Mouse (Mus musculus): ENCODE measurements around the gene Ccl9.
"Not testable (repeated sequence)": the region's sequence is repeated elsewhere in the genome, so short reads cannot be mapped to it uniquely, and the experiment has no call there.

Ccl9 gene

GRCm38 (mm10) chr11:83580699-83581232 lies 2.3 kb upstream of the Ccl9 start:
- DNase-seq (ENCODE audit: inconsistent age in 2 of 2, low spot score in 1 of 2): no peak

DNA sequence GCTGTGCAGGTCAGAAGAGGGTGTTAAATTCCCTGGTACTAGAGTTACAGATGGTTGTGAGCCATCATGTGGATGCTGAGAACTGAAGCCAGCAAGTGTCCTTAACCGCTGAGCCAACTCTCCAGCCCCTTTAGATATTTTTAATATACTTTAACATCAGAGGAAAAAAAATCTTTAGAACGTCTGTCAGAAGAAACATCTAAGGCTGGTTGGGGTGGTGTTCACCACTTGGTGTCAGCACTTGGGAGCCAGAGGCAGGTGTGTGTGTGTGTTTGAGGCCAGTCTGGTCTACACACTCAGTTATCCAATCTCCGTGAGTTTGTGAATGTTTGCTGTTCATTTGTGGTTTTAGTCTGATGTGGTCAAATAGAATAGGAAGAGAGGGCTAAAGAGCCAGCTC lies 563 bp upstream of the Ccl9 start:
- no peak for DNase-seq (ENCODE audit: inconsistent age in 2 of 2, low spot score in 1 of 2)

DNA sequence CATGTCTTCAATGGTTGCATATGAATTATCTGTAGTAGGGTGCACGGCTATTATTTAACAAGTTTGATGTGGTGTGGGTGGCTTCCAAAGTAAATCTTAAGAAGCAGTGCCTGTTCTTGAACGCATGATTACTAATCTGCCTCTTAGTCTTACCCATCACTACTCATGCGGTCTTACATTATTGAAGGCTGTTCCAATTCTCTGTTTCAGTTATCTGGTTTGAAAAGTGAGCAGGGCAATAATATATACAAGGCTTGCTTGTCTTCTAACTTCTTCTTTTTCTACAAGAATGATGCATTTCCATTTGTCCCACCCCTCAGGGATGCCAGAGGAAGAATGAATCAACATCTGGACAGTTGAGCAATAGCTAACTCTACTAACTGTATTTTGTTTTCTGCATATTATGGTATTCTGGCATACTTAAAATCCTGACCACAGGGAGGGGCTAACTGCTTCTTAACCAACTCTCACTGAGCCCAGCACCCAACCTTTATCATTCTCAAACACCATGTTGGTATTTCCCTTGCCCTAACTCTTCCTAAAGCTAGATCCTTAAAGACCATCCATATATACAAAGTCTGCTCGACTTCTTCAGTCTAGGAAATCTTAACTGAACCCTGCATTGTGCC lies 1.4 kb downstream of the Ccl9 start:
- no peak for DNase-seq (ENCODE audit: inconsistent age in 2 of 2, low spot score in 1 of 2)

- no peak for DNase-seq (ENCODE audit: inconsistent age in 2 of 2, low spot score in 1 of 2)
These were observed 5.6 kb downstream of the Ccl9 start for GRCm38 (mm10) chr11:83572834-83573233.

DNA sequence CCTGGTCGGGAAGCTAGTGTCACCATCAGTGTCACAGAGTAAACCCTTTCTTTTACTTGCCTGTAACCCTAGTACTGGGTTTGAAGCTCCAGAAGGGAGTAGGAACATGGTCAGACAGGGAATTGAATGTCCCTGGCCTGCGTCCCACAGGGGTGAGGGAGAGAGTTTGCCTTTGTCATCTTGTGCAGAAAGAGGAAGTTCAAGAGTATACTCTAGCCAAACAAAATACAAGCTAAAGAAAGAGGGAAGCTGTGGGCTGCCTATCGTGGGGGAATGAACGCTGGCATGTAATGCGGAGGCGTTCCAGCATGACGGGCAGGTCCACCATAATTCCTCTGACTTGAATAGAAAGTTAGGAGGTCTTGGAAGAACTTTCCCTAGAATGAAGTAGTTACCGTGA lies 6.2 kb downstream of the Ccl9 start:
- DNase-seq (ENCODE audit: inconsistent age in 2 of 2, low spot score in 1 of 2): peak; percentile 47 to 49

DNA sequence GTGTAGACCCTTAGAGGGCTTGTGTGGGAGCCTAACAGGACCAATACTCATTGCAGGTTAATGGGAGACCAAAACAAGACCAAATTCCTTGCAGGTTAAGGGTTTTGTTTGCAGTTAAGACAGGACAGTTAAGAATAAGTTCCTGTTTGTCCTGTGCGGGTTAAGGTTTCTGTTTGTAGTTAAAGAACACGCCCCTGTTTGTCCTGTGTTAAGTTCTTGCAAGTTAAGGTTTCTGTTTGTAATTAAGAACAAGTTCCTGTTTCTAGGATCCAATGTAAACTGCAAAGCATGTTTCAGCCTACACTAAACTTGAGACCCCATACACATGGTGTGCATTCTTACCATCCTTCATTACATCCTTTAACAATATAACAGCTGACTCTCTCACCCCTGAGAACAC lies 8.2 kb downstream of the Ccl9 start:
- no peak for DNase-seq (ENCODE audit: inconsistent age in 2 of 2, low spot score in 1 of 2)

- DNase-seq (ENCODE audit: inconsistent age in 2 of 2, low spot score in 1 of 2): no peak
These were observed 9.2 kb downstream of the Ccl9 start for GRCm38 (mm10) chr11:83569249-83569648.

DNA sequence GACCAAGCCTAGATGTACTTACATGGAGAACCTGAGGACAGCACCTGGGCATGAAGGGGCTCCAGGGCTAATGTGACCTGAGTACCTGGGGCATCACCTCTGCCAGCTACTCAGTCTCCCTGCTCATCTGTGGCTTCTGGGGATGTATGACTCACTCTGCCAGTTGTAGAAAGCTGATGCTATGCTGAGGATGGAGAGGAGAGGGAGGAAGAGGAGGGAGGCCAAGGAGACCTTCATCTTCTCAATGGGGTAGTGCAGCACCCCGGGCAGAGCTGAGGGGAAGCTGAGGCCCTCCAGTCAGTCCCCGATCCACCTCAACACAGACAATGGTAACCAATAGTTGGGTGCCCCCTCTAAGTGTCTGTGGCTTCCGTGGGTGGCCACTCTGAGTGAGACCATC lies 9.7 kb downstream of the Ccl9 start:
- DNase-seq (ENCODE audit: inconsistent age in 2 of 2, low spot score in 1 of 2): no peak

DNA sequence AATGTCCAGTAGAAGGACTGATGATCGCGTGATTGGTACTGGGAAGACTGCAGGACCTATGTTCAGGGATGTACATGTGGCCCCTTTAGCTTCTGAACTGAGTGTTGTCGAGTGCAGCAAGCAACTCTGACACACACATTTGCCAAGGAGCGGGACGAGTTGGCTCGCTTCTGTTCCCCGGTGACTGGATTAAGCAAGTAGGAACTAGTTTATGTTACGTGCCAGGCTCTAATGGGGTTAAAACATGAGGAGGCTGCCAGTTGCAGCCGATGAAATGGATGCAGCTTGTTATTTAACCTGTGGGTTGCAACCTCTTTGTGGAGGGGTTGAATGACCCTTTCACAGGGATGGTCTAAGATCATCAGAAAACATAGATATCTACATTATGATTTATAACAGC lies 10.4 kb downstream of the Ccl9 start:
- DNase-seq (ENCODE audit: inconsistent age in 2 of 2, low spot score in 1 of 2): peak in 1 of 2 experiments; percentile 38

- no peak for DNase-seq (ENCODE audit: inconsistent age in 2 of 2, low spot score in 1 of 2)
These were observed 11.1 kb downstream of the Ccl9 start for GRCm38 (mm10) chr11:83567311-83567710.

GRCm38 (mm10) chr11:83566617-83567016 lies 11.8 kb downstream of the Ccl9 start:
- DNase-seq (ENCODE audit: inconsistent age in 2 of 2, low spot score in 1 of 2): no peak

- DNase-seq (ENCODE audit: inconsistent age in 2 of 2, low spot score in 1 of 2): peak; percentile 33 to 57
These were observed 14.7 kb downstream of the Ccl9 start for GRCm38 (mm10) chr11:83563754-83564153.

DNA sequence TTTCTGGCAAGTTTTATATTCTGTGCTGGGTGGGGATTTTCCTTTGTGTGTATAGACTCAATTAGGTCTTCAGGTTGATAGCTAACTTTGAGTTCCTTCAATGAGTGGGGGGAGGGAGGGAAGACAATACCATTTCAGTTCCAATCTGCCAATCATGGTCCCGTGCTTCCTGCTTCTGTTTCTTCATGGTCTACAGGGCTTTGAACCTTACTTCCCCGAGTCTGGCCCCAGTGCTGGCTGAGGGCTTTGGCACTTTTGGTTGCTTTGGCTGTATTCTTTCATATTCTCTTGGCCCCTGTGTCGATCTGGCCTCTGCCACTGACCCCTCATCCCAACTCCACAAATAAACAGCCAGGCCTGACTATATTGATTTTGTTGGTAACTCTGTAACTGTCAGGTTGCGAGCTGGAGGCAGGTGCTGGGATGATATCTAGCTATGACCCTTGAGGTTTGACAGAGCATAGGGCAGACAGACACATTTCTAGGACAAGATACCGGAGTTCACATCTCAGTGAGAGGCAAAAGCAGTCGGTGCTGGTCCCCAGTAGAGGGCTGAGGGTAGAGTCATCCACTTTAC lies 16.0 kb downstream of the Ccl9 start:
- DNase-seq (ENCODE audit: inconsistent age in 2 of 2, low spot score in 1 of 2): no peak

GRCm38 (mm10) chr11:83560405-83560804 lies 18.0 kb downstream of the Ccl9 start:
- DNase-seq (ENCODE audit: inconsistent age in 2 of 2, low spot score in 1 of 2): no peak

DNA sequence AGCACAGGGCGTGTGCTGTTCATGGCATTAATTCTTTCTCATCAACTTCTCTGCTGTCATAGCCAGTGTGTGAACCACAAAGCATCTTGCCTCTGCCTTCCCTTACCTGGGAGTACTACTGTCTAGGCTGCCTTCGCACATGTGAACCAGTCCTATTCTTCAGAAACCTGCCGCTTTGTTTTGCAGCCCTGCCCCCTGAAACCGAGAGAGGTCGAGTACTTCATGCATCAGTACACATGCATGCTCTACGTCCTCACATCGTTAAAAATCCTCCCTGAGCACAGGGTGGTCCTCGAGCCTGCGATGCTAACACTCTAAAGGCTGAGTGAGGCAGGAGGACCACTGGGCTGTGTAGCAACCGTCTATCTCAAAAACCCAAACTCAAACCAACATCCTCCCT lies 21.4 kb downstream of the Ccl9 start:
- DNase-seq (ENCODE audit: inconsistent age in 2 of 2, low spot score in 1 of 2): no peak

DNA sequence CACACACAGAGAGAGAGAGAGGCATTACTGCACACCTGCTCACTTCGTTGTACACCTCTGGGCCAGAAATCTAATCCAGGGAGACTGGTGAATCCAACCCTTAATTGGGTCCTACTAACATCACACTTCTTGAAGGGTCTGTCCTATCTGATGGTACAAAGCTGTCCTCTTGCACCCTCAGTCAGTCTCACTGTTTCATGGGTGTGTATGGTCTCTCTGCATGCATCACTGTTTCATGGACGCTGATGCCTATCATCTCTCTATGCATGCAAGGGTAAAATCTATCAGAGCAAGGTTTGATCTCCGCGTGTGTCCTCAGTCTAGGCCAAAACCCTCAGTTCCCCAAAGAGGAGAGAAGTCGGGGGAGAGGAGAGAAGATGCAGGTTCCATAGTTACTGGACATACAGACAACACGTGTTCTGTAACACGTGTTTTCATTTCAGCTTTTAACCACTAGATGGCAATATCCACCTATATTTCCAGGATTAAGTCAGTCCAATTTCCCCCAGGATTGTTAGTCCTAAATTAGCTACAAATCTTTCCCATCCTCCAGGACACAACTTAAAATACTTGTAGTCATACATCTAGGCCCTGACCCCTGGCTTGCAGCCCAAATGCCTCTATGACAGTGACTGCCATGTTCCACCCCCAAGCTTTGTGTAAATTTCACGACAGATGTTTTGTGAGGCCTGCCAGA lies 22.2 kb downstream of the Ccl9 start:
- peak; percentile 7 to 81 for DNase-seq (ENCODE audit: inconsistent age in 2 of 2, low spot score in 1 of 2)

DNA sequence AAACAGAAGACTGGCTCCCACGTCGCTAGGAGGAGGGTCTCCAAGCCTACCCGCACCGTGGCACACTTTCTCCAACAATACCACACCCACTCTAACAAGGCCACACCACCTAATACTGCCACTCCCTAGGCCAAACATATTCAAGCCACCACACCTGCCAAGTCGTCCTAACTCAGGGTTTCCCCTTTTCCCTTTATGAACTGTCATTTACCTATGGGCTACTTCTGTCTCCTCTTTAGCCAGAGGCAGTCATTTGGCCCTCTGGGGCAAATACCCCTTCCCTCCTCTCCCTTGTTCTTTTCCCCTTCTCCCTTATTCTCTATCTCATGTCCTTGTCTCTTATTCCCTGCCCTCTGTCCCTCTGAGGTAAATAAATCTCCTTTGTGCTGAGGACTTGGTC lies 26.8 kb downstream of the Ccl9 start:
- DNase-seq (ENCODE audit: inconsistent age in 2 of 2, low spot score in 1 of 2): no peak

DNA sequence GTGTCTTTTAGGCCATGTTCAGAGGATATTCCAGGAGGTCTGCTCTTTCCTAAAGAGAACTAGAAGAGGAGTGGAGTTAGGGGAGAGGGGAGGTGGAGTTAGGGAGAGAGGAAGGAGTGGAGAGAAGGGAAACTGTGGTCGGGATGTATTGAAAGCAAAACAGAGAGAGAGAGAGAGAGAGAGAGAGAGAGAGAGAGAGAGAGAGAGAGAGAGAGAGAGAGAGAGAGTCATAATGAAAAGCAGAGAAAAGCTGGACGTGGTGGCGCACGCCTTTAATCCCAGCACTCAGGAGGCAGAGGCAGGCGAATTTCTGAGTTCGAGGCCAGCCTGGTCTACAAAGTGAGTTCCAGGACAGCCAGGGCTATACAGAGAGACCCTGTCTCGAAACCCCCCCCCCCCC lies 27.4 kb downstream of the Ccl9 start:
- not testable (repeated sequence) for DNase-seq (ENCODE audit: inconsistent age in 2 of 2, low spot score in 1 of 2)

GRCm38 (mm10) chr11:83550186-83550632 lies 28.2 kb downstream of the Ccl9 start:
- DNase-seq (ENCODE audit: inconsistent age in 2 of 2, low spot score in 1 of 2): no peak

DNA sequence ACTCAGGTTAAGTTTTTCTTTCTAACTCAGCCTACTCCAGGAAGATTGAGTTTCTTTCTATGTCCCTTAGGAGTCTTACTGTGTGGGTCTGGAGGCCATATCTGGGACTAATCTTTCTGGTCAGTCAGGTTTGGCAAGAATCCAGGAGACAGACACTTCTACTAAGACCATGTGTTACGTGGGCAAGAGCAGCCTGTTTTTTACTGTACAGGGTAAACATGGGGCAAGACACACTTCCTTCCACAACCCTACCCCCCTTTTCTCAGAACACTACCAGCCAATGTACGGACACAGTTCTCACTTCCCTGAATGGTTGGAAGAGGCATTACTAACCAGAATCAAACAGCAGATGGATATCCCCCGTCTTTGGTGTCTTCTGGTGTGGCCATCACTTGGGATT lies 34.2 kb downstream of the Ccl9 start:
- DNase-seq (ENCODE audit: inconsistent age in 2 of 2, low spot score in 1 of 2): no peak

DNA sequence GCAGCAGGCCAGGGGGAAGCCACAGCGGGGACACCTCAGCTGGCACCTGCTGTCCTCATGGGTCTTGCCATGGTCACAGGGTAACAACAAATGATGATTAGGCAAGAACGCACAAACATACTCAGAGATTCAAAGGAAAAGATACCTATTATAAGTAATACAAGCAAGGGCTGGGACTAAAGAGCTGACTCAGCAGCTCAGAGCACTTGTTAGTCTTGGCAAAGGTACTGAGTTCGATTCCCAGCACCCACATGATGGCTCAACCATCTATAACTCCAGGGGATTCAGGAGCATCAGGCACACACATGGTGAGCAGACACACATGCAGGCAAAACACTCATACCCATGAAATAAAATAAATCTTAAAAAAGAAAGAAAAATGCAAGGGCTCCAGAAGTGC lies 37.0 kb downstream of the Ccl9 start:
- no peak for DNase-seq (ENCODE audit: inconsistent age in 2 of 2, low spot score in 1 of 2)

- DNase-seq (ENCODE audit: inconsistent age in 2 of 2, low spot score in 1 of 2): peak in 1 of 2 experiments; percentile 4
These were observed 37.5 kb downstream of the Ccl9 start for GRCm38 (mm10) chr11:83540931-83541330.

All from adrenal gland, adult (tissue).